Mouse (Mus musculus) left cerebral cortex, adult 9 months (tissue): ENCODE measurements at regions not wholly inside any gene's neighbourhood (a gene's known extent, or its start where the extent isn't known, plus 50 kb on each side); places are given as distances from the start of the nearest gene placed in this dataset.

Source experiments
- DNase-seq, 2 experiments: peaks; one replicate each; pipeline ENCODE4 v3.0.0; 2022; ENCODE audit warnings: low spot score in 2 of 2

DNA sequence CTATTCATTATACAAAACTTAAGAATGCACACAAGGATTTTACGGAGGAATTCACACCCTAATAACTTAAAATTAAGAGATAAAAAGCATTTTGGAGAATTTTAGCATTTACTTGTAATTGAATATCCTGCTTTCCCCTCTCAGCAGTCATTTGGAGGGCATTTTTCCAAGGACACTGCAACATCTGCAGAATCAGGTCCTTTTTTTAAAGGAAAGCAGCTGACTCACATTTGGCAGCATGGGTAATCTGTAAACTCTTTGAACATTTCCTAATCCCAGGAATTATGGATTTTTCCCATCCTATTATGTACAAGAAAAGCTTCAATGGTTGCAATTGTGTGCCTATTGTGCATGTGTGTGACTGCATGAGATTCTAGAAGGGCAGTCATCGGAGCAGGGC is 112.0 kb downstream of the Gm19410 start:
- no peak for DNase-seq

DNA sequence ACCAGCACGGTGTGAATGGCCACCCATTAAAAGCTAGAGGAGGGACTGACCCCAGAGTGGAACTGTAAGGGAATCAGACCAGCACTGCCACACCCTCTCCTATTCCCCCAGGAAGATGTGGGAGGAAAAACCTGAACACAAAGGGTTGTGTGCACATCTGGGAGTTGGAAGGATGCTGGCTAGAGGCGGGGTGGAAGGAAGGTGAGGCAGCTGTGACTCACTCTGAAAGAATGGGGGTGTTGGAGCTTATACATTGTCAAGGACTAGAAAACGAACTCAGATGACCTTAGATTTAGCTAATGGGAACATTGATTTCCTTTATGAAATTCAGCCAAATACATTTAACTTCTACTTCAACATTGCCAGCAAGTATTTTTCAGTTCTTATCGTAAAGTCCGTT is 116.2 kb downstream of the Gm19410 start:
- DNase-seq, result no peak

DNA sequence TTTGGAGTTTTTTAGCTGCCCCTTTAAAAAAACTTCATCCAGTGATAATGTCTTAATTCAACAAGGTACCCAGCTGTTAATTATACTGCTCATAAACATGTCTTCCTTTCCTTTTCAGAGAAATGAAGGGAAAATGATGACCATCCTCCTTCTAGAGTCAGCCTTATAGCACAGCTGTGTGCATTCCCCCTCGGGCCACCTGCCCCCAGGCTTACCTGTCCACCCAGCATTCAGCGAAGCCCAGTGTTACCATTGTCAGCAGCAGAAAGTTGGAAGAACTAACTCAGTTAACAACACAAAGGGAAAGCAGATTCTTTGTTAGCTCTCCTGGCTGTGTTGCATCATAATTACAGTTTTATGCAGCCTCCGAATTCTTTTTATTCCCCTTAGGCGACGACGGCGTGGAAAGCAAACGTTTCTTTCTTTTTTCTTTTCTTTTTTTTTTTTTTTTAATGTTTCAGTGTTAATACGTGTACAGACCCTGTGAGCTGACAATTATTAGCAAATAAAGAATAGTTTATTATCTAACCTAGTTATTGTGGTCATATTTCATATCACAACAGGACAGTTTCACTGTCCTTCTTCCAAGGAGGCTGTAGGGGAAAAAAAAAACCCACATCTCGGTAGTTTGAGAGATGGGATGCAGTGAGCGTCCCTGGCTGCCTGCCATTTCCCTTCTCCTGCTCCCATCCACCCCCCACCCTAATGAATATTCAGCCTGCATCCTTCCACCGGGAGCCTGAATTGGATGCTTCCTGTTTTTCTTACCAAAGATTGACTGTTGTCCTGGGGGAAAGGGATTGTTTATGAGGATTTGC is 117.3 kb downstream of the Gm19410 start:
- no peak for DNase-seq

DNA sequence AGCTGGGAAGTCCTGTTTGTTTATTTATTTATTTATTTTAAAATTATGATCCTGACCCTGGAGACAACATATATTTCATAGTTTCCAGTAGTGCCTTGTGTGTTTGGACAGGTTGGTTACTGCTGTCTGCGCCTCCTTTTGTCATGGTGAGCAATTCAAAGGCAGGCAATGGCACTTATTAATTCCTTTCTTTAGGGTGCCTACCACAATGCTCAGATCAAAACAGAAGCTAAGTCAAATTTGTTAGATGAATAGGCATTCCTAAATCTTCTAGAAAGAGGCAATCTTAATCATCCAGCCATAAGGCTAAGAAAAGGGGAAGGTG is 117.8 kb downstream of the Gm19410 start:
- no peak for DNase-seq

DNA sequence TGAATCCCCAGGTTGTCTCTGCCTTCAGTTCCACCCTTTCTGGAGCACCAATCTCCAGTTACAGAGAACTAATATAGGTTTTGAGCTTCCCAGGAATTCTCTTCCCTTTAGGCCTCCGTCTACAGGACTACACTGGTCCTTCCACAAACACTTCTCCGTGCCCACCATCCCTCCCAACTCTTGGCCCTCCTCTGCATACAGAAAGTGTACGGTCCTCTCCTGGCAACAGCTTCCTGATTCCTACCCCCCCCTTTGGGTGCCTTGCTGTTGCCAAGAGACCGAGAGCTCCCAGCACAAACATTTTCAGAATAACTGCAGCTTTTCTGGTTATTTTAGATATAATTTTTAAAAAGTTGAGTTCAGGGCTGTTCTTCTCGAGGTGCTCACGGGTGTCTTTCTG is 119.0 kb downstream of the Gm19410 start:
- DNase-seq, result no peak

DNA sequence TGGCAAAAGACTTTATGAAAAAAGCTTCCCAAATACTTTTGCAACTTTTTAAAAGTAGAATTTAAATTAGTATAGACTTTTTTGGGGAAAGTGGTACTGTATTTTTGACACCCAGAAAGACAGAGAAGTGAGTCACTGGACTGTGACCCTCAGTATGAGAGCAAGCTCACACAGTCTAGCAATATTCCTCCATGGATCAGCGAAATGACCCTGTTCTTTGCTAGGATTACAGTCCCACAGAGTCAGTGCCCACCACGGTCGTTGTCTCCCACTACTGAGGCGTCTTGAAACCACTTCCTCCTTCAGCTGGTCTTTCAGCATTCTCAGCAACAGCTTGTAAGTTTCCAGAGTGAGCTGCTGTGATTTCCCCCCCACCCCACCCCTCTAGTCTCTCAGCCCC is 124.5 kb downstream of the Gm19410 start:
- DNase-seq, result no peak

DNA sequence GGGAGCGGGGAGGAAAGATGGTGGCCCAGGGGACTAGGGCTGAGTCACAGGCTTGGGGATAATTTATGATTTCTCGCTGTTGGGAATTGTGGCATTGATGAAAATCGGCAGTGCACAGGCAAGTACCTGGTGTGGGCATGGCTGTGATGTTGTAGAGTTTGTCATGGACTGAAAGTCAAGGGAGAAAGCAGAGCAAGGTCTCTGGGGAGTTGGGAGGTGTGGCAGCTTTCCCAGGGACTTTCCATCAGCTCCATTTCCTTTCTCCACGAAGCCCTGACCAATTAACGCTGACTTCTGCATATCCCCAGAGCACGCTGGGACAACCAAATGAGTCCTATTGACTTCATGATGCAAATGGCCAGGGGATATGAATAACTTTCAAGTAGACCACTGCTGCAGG is 126.2 kb downstream of the Gm19410 start:
- DNase-seq, result no peak

DNA sequence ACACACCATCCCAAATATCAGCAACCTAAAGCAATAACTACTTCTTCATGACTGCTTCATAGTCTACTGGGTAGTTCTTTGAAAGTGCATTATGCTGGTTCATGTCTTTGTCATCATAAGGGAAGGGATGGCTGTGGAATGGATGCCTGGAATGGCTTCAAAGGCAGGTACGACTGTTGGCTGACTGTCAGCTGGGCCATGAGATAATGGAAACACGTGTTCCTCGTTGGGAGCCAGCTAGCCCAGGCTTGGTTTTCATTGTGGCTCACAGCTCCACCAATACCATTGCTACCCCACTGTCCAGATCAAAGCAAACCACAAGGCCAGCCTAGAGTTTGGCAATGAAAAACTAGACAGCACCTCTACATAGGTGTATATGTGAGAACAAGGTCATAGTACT is 132.9 kb downstream of the Gm19410 start:
- no peak for DNase-seq

DNA sequence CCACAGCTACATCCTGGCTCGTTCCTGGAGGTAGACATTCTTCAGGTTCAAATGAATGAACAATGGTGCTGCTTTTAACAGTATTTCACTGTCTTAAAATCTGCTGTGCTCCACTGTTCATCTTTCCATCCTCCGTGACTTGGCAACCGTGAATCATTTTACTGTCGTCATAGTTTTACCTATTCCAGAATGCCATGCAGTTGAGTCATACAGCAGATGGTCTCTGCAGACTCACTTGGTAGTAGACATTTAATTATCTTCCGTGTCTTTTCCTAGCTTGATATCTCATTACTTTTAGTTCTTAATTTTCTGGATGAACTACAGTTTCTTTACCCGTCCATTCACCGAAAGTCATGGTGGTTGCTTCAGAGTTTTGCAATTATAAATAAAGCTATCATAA is 135.9 kb downstream of the Gm19410 start:
- peak; percentile 18 to 66 for DNase-seq

DNA sequence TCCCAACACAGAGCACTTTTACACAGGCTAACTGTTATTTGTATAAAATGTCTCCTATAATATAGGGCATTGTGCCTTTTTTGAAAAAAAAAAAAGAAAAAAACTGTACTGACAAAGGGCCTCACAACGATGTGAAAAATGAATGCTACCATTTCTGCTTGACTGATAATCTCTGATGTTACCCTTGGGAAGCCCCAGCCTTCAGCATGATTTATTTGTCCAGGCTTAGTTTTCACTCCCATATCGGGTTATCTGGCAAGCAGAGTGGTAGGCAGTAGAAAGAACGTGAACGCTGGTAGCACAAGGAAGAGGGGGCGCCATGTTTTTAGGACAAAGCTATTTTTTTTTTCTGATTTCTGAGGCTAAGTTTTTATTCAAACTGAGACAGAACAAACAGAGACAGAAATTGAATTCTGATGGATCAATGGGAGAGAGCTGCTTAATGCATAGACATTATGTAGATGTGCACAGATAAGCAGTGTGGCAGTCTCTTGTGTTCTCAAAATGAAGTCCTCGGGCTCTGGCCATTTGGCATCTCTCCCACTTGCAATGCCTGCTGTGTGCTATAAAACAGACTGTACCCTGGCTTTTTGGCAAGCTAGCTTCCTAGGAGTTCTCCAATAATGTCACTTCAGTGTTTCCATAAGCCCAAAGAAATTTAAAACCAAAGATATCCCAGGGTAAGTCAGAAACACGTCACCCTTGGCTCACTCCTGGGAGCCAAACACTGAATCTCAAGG is 139.3 kb downstream of the Gm19410 start:
- no peak for DNase-seq

DNA sequence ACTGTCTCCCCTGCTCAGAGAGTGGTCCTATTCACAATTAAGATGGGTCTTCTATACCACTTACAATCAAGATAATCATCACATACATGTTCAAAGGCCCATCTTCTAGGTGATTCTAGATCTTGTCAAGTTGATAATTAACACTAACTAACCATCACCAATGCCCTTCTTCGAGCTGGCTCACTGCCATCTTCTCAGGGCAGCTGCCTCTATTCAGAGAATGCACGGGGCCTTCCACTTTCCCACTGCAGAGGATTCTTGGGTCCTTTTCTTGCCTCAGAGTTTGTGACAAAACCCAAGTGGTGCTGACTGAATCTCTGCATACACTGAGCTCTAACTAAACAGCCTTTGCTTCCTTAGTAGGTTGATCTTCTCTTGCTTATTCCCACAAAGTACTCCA is 142.4 kb downstream of the Gm19410 start:
- no peak for DNase-seq

DNA sequence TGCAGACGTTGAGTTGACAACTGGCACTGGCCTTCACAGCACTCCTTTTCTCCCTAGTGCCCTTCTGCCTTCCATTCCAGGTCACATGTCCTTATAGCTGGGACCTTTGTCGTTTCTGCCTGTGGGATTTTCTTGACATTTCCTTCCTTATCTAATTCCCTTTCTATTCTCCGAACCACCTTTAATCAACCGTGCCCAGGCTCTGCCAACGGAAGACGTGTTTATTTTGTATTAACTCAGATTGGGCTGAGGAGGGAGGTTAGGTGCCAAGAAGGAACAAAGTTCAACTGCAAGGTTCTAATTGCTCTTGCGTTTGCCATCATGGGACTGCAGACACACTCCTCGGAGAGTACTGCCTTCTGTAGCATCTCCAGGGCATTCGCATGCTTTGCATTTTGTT is 146.7 kb downstream of the Gm19410 start:
- no peak for DNase-seq

DNA sequence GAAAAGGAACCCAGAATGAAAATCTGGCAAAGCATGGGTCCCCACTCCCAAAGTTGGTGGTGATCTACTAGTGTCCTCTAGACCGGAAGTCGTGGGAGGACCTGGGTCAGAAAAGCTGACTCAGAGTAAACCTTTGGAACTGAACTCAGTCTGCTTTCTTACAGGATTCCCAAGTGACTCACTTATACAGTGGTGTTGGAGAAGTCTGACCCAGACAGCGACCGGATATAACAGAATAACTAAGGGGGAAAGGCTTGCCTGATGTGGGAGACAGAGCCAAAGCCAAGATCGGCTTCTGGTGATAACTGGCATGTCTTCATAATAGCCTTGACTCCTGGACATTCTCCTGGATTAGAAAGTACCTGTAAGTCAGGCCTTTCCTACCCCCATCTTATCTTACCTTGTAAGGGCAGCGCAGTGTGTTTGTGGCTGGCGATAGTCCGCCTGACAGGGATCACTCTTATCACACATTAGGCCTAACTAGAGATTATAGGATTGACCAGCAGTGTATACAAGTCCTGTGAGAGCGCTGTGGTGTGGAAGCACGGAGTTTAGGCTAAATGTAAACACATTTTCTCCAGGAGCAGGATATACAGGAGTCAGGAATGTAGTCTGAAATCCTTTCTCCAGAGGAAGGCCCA is 150.4 kb downstream of the Gm19410 start:
- no peak for DNase-seq

DNA sequence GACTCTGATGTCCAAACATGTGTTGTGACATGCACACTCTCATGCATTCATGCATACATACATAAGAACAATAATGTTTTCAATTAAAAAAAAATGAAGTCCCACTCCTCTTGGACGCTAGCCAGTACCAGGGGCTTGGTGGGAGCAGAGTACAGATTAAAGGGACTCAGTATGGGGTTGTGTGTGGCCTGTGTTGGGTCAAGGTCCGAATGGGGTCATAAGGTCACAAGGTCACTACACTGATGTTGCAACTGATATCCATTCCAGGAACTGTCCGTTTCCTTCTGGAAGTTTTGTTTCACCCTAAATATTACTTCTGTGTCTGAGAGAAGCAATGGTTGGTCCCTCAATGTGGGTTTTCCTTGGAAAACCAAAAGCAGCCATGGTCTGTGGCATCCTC is 152.0 kb downstream of the Gm19410 start:
- DNase-seq, result no peak

DNA sequence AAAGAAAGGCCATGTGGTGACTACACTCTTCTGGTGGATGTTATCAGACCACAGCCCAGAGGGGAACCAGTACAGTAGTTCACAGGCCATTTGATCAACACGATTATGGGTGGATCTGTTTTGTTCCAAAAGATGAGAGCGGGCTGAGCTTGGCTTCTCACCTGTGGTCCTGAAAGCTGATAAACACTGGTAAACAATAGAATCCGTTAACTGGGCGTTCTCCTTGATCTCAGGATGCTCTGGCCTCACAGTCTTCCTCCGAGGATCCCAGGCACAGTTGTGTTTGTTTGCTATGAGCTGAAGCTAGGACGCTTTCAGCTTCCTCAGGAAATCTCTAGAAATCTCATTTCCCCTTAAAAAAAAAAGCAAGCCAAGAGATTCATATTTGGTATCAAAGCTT is 153.9 kb downstream of the Gm19410 start:
- no peak for DNase-seq

DNA sequence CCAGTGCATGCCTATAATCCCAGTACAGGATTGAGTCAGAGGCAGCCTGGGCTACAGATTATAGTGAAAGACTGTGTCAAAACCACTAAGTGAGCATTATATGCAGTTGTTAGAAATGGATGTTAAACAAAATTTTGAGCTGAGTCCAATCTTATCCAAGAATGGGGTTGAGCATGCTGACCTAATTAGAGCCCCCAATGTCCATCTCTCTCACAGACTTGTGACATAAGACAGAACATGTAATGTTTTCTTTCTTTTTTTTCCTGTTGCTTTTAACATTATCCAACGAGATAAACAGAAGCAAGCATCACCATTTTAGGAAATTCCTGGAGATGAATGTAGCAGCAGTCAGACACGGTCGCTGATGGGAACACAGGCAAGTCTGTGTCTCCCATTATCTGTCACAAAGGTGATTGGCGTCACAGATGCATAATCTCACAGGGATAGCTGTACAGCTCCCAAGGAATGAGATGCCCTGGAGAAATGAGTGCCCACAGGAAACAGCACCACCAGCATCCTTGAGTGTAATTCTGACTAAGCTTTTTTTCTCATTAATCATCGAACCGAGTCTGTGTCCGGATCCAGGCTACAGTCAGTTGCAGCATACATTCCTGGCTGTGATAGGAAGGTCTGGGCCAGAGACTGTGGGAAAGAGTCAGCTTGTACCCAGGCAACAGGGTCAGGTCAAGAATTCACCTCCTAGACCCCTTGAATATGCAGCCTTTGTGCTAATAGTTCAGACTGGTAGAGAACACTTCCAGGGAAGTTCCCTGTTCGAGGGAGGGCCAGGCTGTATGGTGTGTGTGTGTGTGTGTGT is 154.5 kb downstream of the Gm19410 start:
- DNase-seq, result no peak

DNA sequence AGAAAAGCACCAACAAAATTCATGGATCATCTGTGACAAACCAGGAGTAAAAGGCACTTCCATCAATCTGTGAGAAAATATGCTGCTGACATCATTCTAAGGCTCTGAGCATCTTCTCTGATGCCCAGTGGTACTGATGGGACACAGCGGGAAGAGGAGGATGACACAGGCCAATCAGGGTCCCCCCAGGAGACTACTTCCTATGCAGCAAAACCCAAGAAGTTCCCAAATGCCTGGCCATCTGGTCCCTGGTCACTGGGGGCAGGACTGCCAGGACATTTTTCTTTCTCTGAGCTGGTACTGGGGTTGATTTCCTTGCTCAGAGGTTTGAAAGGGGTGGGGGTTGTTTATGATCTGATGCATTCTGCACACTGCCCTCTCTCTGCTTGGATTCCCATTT is 158.4 kb downstream of the Gm19410 start:
- DNase-seq, result no peak

DNA sequence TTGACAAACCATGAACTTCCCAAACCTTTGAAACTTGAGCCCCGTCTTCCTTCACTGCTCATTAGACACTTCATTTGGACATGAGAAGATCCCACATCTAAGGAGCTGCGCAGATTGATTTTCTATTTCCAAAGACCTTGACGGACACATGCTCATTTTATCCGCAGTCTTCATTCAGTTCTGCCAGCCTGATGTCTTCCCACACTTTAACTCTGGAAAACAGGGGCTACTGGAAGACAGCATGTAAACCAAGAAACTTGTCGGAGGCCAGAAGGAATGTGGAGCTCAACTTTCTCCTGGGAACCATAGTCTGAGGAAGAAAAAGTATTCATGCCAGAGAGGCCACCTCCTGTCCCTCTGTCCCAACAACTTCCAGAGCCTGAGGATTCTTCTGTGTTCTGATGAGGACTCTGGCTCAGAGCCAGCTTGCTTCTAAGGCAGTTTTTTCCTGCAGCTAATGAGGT is 161.8 kb downstream of the Gm19410 start:
- DNase-seq, result no peak

DNA sequence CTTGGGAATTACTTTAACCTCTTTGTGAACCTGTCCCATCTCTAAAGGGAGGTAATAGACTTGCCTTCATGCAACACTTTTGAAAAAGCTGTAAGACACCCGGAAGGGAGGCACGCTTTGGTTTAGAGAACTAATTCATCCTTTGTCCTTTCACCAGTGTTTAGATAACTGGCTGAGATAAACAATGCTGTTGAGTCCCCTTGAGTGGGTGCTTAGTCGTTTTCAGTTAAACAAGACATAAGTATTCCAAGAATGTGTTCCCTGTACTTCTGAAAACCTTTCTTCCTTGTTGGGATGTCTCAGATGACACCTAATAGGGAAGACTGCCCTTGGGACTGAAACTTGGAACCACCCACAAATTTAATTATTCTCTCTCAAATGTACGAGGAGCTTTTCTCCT is 164.7 kb downstream of the Gm19410 start:
- no peak for DNase-seq

DNA sequence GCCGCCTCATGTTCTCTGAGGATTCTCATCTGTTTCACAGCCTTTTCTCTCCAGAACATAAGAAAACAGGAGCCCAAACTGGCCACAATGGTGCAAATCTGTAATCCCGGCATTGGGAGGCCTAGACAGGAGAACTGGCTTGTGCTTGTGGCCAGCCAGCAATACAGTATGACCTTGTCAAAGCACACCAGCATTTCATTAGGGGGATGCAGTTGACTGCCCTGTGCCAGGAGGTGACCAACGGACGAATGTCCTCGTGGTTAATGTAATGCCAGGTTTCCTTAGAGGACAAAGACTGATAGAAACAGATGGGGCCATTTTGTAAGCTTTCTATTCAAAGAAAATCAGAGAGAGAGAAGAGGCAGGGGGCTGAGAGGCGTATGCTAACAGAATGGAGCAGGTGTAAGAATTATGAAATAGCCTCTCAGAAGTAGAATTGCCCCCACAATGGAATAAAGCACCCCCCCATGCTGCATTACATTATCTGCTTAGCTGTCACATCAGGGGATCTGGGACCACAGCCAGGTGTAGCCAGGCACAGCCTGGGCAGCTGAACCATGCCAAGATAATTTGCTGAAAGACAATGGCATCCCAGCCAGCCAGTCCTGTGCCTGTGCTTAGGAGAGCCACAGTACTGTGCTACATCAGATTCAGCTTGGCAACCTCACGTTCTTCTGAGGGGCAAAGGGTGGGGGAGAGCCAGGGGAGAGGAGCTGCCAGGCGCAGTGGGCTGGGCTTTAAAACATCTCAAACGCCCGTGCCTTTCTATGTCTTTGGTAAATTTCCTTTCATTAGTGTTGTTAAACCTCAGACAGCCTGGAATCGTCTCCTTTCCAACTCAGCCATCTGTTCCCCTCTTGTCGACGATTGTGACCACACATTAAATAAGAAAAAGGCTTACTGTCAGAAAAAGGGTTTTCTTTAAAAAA is 167.9 kb downstream of the Gm19410 start:
- DNase-seq, result peak; percentile 42 to 81

DNA sequence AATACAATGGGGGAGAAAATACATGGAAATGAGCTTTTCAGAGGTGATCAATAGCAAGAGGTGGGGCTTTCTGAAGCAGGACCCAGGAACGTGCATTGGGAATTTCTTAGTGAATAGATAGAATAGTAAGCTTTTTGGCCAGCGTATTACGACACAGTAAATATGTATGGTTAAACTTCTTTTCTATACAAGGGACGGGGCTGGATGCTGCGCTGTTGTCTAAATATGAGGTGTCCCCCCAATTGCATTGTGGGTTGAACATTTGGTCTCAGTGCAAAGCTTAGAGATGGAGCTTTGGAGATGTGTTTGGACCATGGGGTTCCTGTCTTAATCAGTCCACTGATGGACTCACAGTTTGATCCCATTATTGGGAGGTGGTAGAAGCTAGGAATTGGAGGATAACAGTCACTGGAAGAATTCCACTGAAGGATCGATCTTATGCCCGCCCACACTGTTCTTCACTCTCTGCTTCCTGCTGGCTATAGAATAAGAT is 168.6 kb downstream of the Gm19410 start:
- peak in 1 of 2 experiments; percentile 10 for DNase-seq
